Mouse (Mus musculus) neural tube, embryonic 14.5 days (tissue): ENCODE data around the gene Pdzk1. TPM values are rescaled to one million over a fixed set of nuclear protein-coding genes. Genes with fewer than 3 reads are reported as not detected.

Experiments used
- ATAC-seq: fragments of 200-750 bp; cut with Nextera tagmentation; 2 replicates; pipeline ENCODE4 v1.8.0; 2017; ENCODE audit warnings: low read depth, mild to moderate bottlenecking, moderate TSS enrichment, moderate library complexity
- H3K27ac ChIP-seq: fragments of 300-500 bp; sonication (generic); 2 replicates; pipeline ENCODE4 v1.5.1; 2014; ENCODE audit warnings: low read depth, mild to moderate bottlenecking, control low read depth, low read length, moderate library complexity, mixed read lengths
- H3K27me3 ChIP-seq: fragments of 300-500 bp; sonication (generic); 2 replicates; pipeline ENCODE4 v1.6.1; 2014; ENCODE audit warnings: low read length; ENCODE audit not compliant: control insufficient read depth, insufficient read depth
- H3K36me3 ChIP-seq: fragments of 300-500 bp; sonication (generic); 2 replicates; pipeline ENCODE4 v1.6.1; 2014; ENCODE audit warnings: low read length, mixed read lengths; ENCODE audit not compliant: control insufficient read depth, insufficient read depth
- H3K4me1 ChIP-seq: fragments of 300-500 bp; sonication (generic); 2 replicates; pipeline ENCODE4 v1.6.1; 2014; ENCODE audit warnings: low read length; ENCODE audit not compliant: control insufficient read depth, insufficient read depth
- H3K4me2 ChIP-seq: fragments of 300-500 bp; sonication (generic); 2 replicates; pipeline ENCODE4 v1.6.1; 2014; ENCODE audit warnings: mild to moderate bottlenecking, low read depth, low read length, control low read depth
- H3K4me3 ChIP-seq: fragments of 300-500 bp; sonication (generic); 2 replicates; pipeline ENCODE4 v1.5.1; 2014; ENCODE audit warnings: low read depth, low read length, control low read depth, mixed read lengths
- H3K9ac ChIP-seq: fragments of 300-500 bp; sonication (generic); replicated peaks from 2 replicates; pipeline ENCODE4 v1.6.1; 2014; ENCODE audit warnings: low read depth, mild to moderate bottlenecking, control low read depth, low read length, mixed read lengths
- H3K9me3 ChIP-seq: fragments of 300-500 bp; sonication (generic); 2 replicates; pipeline ENCODE4 v1.6.1; 2016; ENCODE audit warnings: low read length; ENCODE audit not compliant: control insufficient read depth
- WGBS: fragments of 180-500 bp; shearing (Covaris S2); extraction: QIAGEN DNeasy Blood & Tissue Kit; methylation state at CpG from one replicate; pipeline ENCODE4 v1.1.7; 2014; 5-methylcytosine and 5-hydroxymethylcytosine counted together
- polyA plus RNA-seq: library from polyadenylated mRNA; unstranded; fragments of >200 nt; fragmentation: Nextera tagmentation; extraction: Ambion mirVana; gene quantifications from 2 replicates; pipeline ENCODE4 v1.2.1, GENCODE M21; 2014

Gene Pdzk1
- polyA plus RNA-seq, 1 experiment from 2014 or later = not detected

- H3K4me1 ChIP-seq = no peaks in the 10 kb centered on the region
- no peak overlapping the region for H3K4me2 ChIP-seq
- peaks cover 45% of the 10 kb centered on the region for H3K36me3 ChIP-seq
- no peaks in the 10 kb centered on the region for H3K27me3 ChIP-seq
- no peak for ATAC-seq
- no peak overlapping the region for H3K4me3 ChIP-seq
- no peak overlapping the region for H3K27ac ChIP-seq
- no peaks in the 10 kb centered on the region for H3K9me3 ChIP-seq
- WGBS = 98% methylated on average over 2 of the region's 2 CpGs
- no peak overlapping the region for H3K9ac ChIP-seq
These were observed 41.2 kb downstream of the Pdzk1 start for GRCm38 (mm10) chr3:96870270-96870669.

GRCm38 (mm10) chr3:96871070-96871469, 42.0 kb downstream of the Pdzk1 start:
- ATAC-seq = no peak
- no peak overlapping the region for H3K9ac ChIP-seq
- no peak overlapping the region for H3K4me2 ChIP-seq
- H3K4me3 ChIP-seq = no peak overlapping the region
- 90% methylated on average over 8 of the region's 8 CpGs for WGBS
- H3K9me3 ChIP-seq = no peaks in the 10 kb centered on the region
- H3K27ac ChIP-seq = no peak overlapping the region
- peaks cover 46% of the 10 kb centered on the region for H3K36me3 ChIP-seq
- no peaks in the 10 kb centered on the region for H3K4me1 ChIP-seq
- no peaks in the 10 kb centered on the region for H3K27me3 ChIP-seq

- 92% methylated on average over 8 of the region's 8 CpGs for WGBS
- Histone ChIP-seq H3K4me2 (no peak overlapping the region), H3K4me3 (no peak overlapping the region), H3K36me3 (peaks cover 46% of the 10 kb centered on the region), H3K9ac (no peak overlapping the region), H3K9me3 (no peaks in the 10 kb centered on the region), H3K27ac (no peak overlapping the region), H3K4me1 (no peaks in the 10 kb centered on the region), H3K27me3 (no peaks in the 10 kb centered on the region)
- no peak for ATAC-seq
These were observed 43.4 kb downstream of the Pdzk1 start for GRCm38 (mm10) chr3:96872501-96872900.

GRCm38 (mm10) chr3:96874808-96875571, 45.9 kb downstream of the Pdzk1 start:
- no peak for ATAC-seq
- Histone ChIP-seq H3K27me3 (no peaks in the 10 kb centered on the region), H3K36me3 (peaks cover 37% of the 10 kb centered on the region), H3K9ac (no peak overlapping the region), H3K4me1 (no peaks in the 10 kb centered on the region), H3K4me3 (no peak overlapping the region), H3K4me2 (no peak overlapping the region), H3K9me3 (no peaks in the 10 kb centered on the region), H3K27ac (no peak overlapping the region)
- WGBS = 83% methylated on average over 7 of the region's 7 CpGs

GRCm38 (mm10) chr3:96879536-96879935, 50.5 kb downstream of the Pdzk1 start:
- H3K9me3 ChIP-seq = no peaks in the 10 kb centered on the region
- H3K4me1 ChIP-seq = no peaks in the 10 kb centered on the region
- ATAC-seq = no peak
- no peak overlapping the region for H3K4me3 ChIP-seq
- 92% methylated on average over 9 of the region's 9 CpGs for WGBS
- no peak overlapping the region for H3K27ac ChIP-seq
- no peaks in the 10 kb centered on the region for H3K27me3 ChIP-seq
- H3K36me3 ChIP-seq = peaks cover 18% of the 10 kb centered on the region
- no peak overlapping the region for H3K4me2 ChIP-seq
- no peak overlapping the region for H3K9ac ChIP-seq

GRCm38 (mm10) chr3:96880385-96880784, 51.3 kb downstream of the Pdzk1 start:
- 85% methylated on average over 4 of the region's 4 CpGs for WGBS
- no peak for ATAC-seq
- Histone ChIP-seq H3K4me3 (no peak overlapping the region), H3K9me3 (no peaks in the 10 kb centered on the region), H3K27ac (no peak overlapping the region), H3K4me1 (no peaks in the 10 kb centered on the region), H3K4me2 (no peak overlapping the region), H3K27me3 (no peaks in the 10 kb centered on the region), H3K36me3 (peaks cover 10% of the 10 kb centered on the region), H3K9ac (no peak overlapping the region)

GRCm38 (mm10) chr3:96881557-96881956, 52.5 kb downstream of the Pdzk1 start:
- ATAC-seq = no peak
- WGBS = 91% methylated on average over 6 of the region's 6 CpGs
- Histone ChIP-seq H3K9ac (no peak overlapping the region), H3K4me3 (no peak overlapping the region), H3K27me3 (no peaks in the 10 kb centered on the region), H3K9me3 (no peaks in the 10 kb centered on the region), H3K27ac (no peak overlapping the region), H3K4me2 (no peak overlapping the region), H3K4me1 (no peaks in the 10 kb centered on the region), H3K36me3 (peaks cover 15% of the 10 kb centered on the region)

GRCm38 (mm10) chr3:96882061-96882849, 53.2 kb downstream of the Pdzk1 start:
- no peaks in the 10 kb centered on the region for H3K27me3 ChIP-seq
- H3K4me3 ChIP-seq = no peak overlapping the region
- H3K4me1 ChIP-seq = no peaks in the 10 kb centered on the region
- ATAC-seq = no peak
- no peak overlapping the region for H3K9ac ChIP-seq
- H3K36me3 ChIP-seq = peaks cover 16% of the 10 kb centered on the region
- H3K4me2 ChIP-seq = no peak overlapping the region
- no peaks in the 10 kb centered on the region for H3K9me3 ChIP-seq
- 94% methylated on average over 14 of the region's 14 CpGs for WGBS
- no peak overlapping the region for H3K27ac ChIP-seq

- Histone ChIP-seq H3K9me3 (no peaks in the 10 kb centered on the region), H3K9ac (no peak overlapping the region), H3K27ac (no peak overlapping the region), H3K36me3 (peaks cover 23% of the 10 kb centered on the region), H3K4me2 (no peak overlapping the region), H3K4me3 (no peak overlapping the region), H3K27me3 (no peaks in the 10 kb centered on the region), H3K4me1 (no peaks in the 10 kb centered on the region)
- WGBS = 96% methylated on average over 7 of the region's 7 CpGs
- ATAC-seq = no peak
These were observed 54.6 kb downstream of the Pdzk1 start for GRCm38 (mm10) chr3:96883690-96884089.
